Mouse (Mus musculus): ENCODE results near the gene Ntng2. TPM values are rescaled to one million over a fixed set of nuclear protein-coding genes. Genes with fewer than 3 reads are reported as not detected.

The Ntng2 gene
- polyA plus RNA-seq, 1 experiment, result 1.5 TPM

DNA sequence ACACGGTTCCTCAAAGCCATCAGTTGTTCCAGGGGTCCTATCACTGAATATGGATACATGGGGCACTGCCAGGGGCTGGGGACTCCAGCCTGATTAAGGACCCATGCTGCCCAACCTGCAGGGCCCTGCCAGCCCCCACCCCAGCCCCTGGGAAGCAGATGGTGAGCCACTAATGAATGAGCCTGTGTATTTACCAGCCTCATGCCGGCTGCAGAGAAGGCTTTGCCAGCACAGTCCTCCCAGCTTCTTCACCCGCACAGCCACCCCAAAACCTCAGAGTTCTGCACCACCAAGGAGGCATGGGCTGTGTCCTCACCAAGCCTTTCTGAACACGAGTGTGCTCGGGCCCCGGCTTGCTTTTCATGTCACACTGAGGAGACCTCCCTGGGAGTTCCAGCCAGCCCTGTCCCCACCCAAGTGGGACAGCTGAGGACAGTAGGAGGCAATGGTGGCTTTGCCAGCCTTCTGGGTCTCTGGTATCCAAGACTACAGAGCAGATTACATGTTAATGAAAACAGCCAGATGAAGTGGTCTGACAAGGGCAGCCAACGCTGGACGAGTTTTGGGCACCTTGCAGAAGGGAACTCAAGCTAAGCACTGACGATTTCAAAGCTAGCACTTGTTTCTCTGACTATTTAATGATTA lies 22.5 kb downstream of the Ntng2 start:
- Histone ChIP-seq H3ac (ENCODE audit: control insufficient read depth, insufficient read length) (no peak overlapping the region), H3K79me2 (ENCODE audit: control insufficient read depth, insufficient read depth) (no peaks in the 10 kb centered on the region), H3K27me3 (ENCODE audit: control insufficient read depth, insufficient read depth, insufficient read length) (peaks cover 59% of the 10 kb centered on the region), H3K4me3 (no peak overlapping the region), H3K4me2 (ENCODE audit: low read depth) (no peak overlapping the region), H3K36me3 (ENCODE audit: control insufficient read depth, insufficient read depth) (no peaks in the 10 kb centered on the region)
- TF ChIP-seq REST (IDR thresholded peaks at IDR 0.05; ENCODE audit: insufficient read depth, insufficient read length) (no peak), E2F4 (IDR thresholded peaks at IDR 0.05; ENCODE audit: insufficient read depth) (no peak), MYOG (IDR thresholded peaks at IDR 0.05; ENCODE audit: control insufficient read depth in 1 of 3, insufficient read depth in 1 of 3, insufficient read length in 2 of 3, low read depth in 2 of 3) (no peak)

DNA sequence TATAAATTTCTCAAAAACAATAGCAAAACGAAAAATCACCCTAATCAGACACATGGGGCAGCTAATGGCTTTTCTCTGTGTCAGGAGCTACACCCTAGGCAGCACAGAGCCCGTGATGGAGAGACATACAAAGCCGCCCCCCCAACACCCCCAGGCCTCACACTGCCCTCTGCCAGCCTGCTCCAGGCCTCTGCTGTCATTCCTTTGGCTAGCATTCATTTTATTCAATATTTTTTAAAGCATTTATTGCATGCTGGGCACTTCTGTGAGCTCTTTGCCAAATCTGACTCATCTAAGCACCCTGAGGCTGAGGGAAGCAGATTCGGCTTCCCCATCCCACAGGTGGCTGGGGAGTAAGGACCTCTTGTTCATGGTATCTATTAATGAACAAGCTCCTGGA lies 26.1 kb downstream of the Ntng2 start:
- no peaks in the 10 kb centered on the region for H3K36me3 ChIP-seq (ENCODE audit: control insufficient read depth, insufficient read depth)
- no peak for TF ChIP-seq MYOG (IDR thresholded peaks at IDR 0.05; ENCODE audit: control insufficient read depth in 1 of 3, insufficient read depth in 1 of 3, insufficient read length in 2 of 3, low read depth in 2 of 3)
- TF ChIP-seq POLR2AphosphoS2 (IDR thresholded peaks at IDR 0.05; ENCODE audit: insufficient read length, low read depth), result no peak
- no peak for TF ChIP-seq POLR2A (IDR thresholded peaks at IDR 0.05; ENCODE audit: insufficient read length, low read depth)
- TF ChIP-seq TCF12 (IDR thresholded peaks at IDR 0.05; ENCODE audit: insufficient read depth, poor library complexity, severe bottlenecking), result no peak
- no peak for TF ChIP-seq MAX (IDR thresholded peaks at IDR 0.05; ENCODE audit: low read depth)
- TF ChIP-seq CEBPB (IDR thresholded peaks at IDR 0.05; ENCODE audit: insufficient read depth, poor library complexity, severe bottlenecking), result no peak
- TF ChIP-seq TCF3 (IDR thresholded peaks at IDR 0.05; ENCODE audit: insufficient read length, low read depth), result no peak
- TF ChIP-seq USF1 (IDR thresholded peaks at IDR 0.05; ENCODE audit: low read depth), result no peak
- TF ChIP-seq SRF (IDR thresholded peaks at IDR 0.05; ENCODE audit: control insufficient read depth, insufficient read length, low read depth), result no peak
- TF ChIP-seq MYOD1 (IDR thresholded peaks at IDR 0.05; ENCODE audit: control insufficient read depth in 1 of 3, insufficient read length in 2 of 3, low read depth in 2 of 3), result no peak
- TF ChIP-seq E2F4 (IDR thresholded peaks at IDR 0.05; ENCODE audit: insufficient read depth), result no peak
- TF ChIP-seq REST (IDR thresholded peaks at IDR 0.05; ENCODE audit: insufficient read depth, insufficient read length), result no peak

DNA sequence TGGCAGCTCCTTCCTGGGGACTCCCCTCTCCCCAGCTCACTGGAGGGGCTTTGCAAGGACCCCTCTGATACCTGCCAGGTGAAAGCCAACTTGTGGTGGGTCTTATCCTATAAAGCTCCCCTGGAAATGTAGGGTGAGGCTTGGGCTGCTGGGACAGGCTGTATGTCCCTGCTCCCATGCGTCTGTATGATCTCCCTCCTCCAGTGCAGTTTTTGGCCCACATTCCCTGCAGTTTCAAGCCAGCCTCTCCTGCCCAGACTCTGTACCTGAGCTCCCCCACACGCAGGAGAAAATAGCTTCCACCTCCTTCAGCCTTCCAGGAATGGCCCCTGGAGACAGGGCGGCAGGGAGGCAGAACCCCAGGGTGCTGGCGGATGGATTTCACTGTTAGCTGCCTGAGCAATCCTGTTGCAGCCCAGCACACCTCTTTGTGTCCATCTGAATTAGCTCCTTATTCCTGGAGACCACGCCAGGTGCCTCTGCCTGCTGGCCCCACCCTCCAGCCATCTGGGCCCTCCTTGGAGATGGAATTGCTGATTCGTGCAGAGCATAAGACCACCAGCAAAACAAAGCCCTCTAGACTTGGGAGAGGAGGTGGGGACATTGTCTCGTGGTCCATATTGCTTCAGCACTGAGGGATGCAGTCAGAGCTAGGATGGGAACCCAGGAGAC lies 29.1 kb downstream of the Ntng2 start:
- Histone ChIP-seq H3K79me2 (ENCODE audit: control insufficient read depth, insufficient read depth) (no peaks in the 10 kb centered on the region), H3ac (ENCODE audit: control insufficient read depth, insufficient read length) (no peak overlapping the region), H3K36me3 (ENCODE audit: control insufficient read depth, insufficient read depth) (no peaks in the 10 kb centered on the region), H3K4me3 (no peak overlapping the region), H3K4me2 (ENCODE audit: low read depth) (no peak overlapping the region), H3K27me3 (ENCODE audit: control insufficient read depth, insufficient read depth, insufficient read length) (peaks cover 38% of the 10 kb centered on the region)
- TF ChIP-seq SRF (IDR thresholded peaks at IDR 0.05; ENCODE audit: control insufficient read depth, insufficient read length, low read depth) (no peak), MAX (IDR thresholded peaks at IDR 0.05; ENCODE audit: low read depth) (no peak), POLR2A (IDR thresholded peaks at IDR 0.05; ENCODE audit: insufficient read length, low read depth) (no peak), POLR2AphosphoS2 (IDR thresholded peaks at IDR 0.05; ENCODE audit: insufficient read length, low read depth) (no peak), TCF12 (IDR thresholded peaks at IDR 0.05; ENCODE audit: insufficient read depth, poor library complexity, severe bottlenecking) (no peak), MYOG (IDR thresholded peaks at IDR 0.05; ENCODE audit: control insufficient read depth in 1 of 3, insufficient read depth in 1 of 3, insufficient read length in 2 of 3, low read depth in 2 of 3) (no peak)

More for the DNA sequence above, 26.1 kb downstream of the Ntng2 start:
- Histone ChIP-seq H3K4me2 (ENCODE audit: low read depth) (no peak overlapping the region), H3K27me3 (ENCODE audit: control insufficient read depth, insufficient read depth, insufficient read length) (peaks cover 56% of the 10 kb centered on the region), H3ac (ENCODE audit: control insufficient read depth, insufficient read length) (no peak overlapping the region), H3K4me3 (no peak overlapping the region), H3K79me2 (ENCODE audit: control insufficient read depth, insufficient read depth) (no peaks in the 10 kb centered on the region)

GRCm38 (mm10) chr2:29222302-29222701 lies 30.5 kb downstream of the Ntng2 start:
- H3K27me3 ChIP-seq (ENCODE audit: control insufficient read depth, insufficient read depth, insufficient read length), result peaks cover 24% of the 10 kb centered on the region
- no peak overlapping the region for H3ac ChIP-seq (ENCODE audit: control insufficient read depth, insufficient read length)
- no peak overlapping the region for H3K4me2 ChIP-seq (ENCODE audit: low read depth)
- no peak overlapping the region for H3K4me3 ChIP-seq
- no peaks in the 10 kb centered on the region for H3K79me2 ChIP-seq (ENCODE audit: control insufficient read depth, insufficient read depth)
- TF ChIP-seq CEBPB (IDR thresholded peaks at IDR 0.05; ENCODE audit: insufficient read depth, poor library complexity, severe bottlenecking) (no peak), POLR2AphosphoS2 (IDR thresholded peaks at IDR 0.05; ENCODE audit: insufficient read length, low read depth) (no peak), POLR2A (IDR thresholded peaks at IDR 0.05; ENCODE audit: insufficient read length, low read depth) (no peak), USF1 (IDR thresholded peaks at IDR 0.05; ENCODE audit: low read depth) (no peak), TCF3 (IDR thresholded peaks at IDR 0.05; ENCODE audit: insufficient read length, low read depth) (no peak), E2F4 (IDR thresholded peaks at IDR 0.05; ENCODE audit: insufficient read depth) (no peak), TCF12 (IDR thresholded peaks at IDR 0.05; ENCODE audit: insufficient read depth, poor library complexity, severe bottlenecking) (no peak), SRF (IDR thresholded peaks at IDR 0.05; ENCODE audit: control insufficient read depth, insufficient read length, low read depth) (no peak), MYOD1 (IDR thresholded peaks at IDR 0.05; ENCODE audit: control insufficient read depth in 1 of 3, insufficient read length in 2 of 3, low read depth in 2 of 3) (no peak)
- H3K36me3 ChIP-seq (ENCODE audit: control insufficient read depth, insufficient read depth), result no peaks in the 10 kb centered on the region

DNA sequence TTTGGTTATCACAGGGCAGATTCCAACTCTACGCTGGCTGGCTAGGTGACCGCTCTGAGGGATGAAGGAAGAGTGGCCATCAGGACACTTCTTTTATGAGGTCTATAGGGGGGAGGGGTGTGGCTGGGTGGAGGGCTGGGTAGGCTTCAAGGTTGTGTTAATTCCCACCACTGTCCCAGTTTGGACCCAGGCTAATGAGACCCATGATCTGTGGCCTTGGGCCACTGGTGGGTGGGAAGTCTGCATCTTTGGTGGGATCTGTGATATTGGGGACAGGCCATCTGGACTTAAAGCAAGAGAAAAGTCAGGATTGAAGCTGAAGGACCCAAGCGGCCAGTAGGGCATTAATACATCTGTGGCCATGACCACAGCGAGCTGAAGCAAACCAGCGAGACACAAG lies 34.0 kb downstream of the Ntng2 start:
- TF ChIP-seq SRF (IDR thresholded peaks at IDR 0.05; ENCODE audit: control insufficient read depth, insufficient read length, low read depth) (no peak), MYOD1 (IDR thresholded peaks at IDR 0.05; ENCODE audit: control insufficient read depth in 1 of 3, insufficient read length in 2 of 3, low read depth in 2 of 3) (no peak), TCF12 (IDR thresholded peaks at IDR 0.05; ENCODE audit: insufficient read depth, poor library complexity, severe bottlenecking) (no peak), POLR2AphosphoS2 (IDR thresholded peaks at IDR 0.05; ENCODE audit: insufficient read length, low read depth) (no peak), E2F4 (IDR thresholded peaks at IDR 0.05; ENCODE audit: insufficient read depth) (no peak), MAX (IDR thresholded peaks at IDR 0.05; ENCODE audit: low read depth) (no peak), REST (IDR thresholded peaks at IDR 0.05; ENCODE audit: insufficient read depth, insufficient read length) (no peak), CEBPB (IDR thresholded peaks at IDR 0.05; ENCODE audit: insufficient read depth, poor library complexity, severe bottlenecking) (no peak), MYOG (IDR thresholded peaks at IDR 0.05; ENCODE audit: control insufficient read depth in 1 of 3, insufficient read depth in 1 of 3, insufficient read length in 2 of 3, low read depth in 2 of 3) (no peak), POLR2A (IDR thresholded peaks at IDR 0.05; ENCODE audit: insufficient read length, low read depth) (no peak), USF1 (IDR thresholded peaks at IDR 0.05; ENCODE audit: low read depth) (no peak), TCF3 (IDR thresholded peaks at IDR 0.05; ENCODE audit: insufficient read length, low read depth) (no peak)
- Histone ChIP-seq H3ac (ENCODE audit: control insufficient read depth, insufficient read length) (no peak overlapping the region), H3K79me2 (ENCODE audit: control insufficient read depth, insufficient read depth) (no peaks in the 10 kb centered on the region), H3K4me3 (no peak overlapping the region), H3K4me2 (ENCODE audit: low read depth) (no peak overlapping the region), H3K27me3 (ENCODE audit: control insufficient read depth, insufficient read depth, insufficient read length) (peaks cover 9% of the 10 kb centered on the region), H3K36me3 (ENCODE audit: control insufficient read depth, insufficient read depth) (no peaks in the 10 kb centered on the region)
